Mouse (Mus musculus) midbrain, embryonic 10.5 days (tissue): Measurements from ENCODE around the gene Gprc6a. TPM values are rescaled to one million over a fixed set of nuclear protein-coding genes. Genes with fewer than 3 reads are reported as not detected.

Experiments
- polyA plus RNA-seq: library from polyadenylated mRNA; unstranded; fragments of >200 nt; fragmentation: Nextera tagmentation; extraction: Ambion mirVana; gene quantifications from 2 replicates; pipeline ENCODE4 v1.2.1, GENCODE M21; 2016

Gprc6a gene
- polyA plus RNA-seq, 1 experiment from 2014 or later, result not detected

Other genes with a start within 250 kb of the Gprc6a start
- not detected in 2 replicates for gene Gm49339, start 150.8 kb downstream of the Gprc6a start, polyA plus RNA-seq
- 0.34 TPM in 1 of 2 replicates, not detected in the other for gene Lilr4b, start 150.8 kb downstream of the Gprc6a start, polyA plus RNA-seq
- gene Lilrb4a, start 140.5 kb downstream of the Gprc6a start, polyA plus RNA-seq, result 0.44 and 0.77 TPM in 2 replicates
- 4.6 and 5.6 TPM in 2 replicates for gene Fam162b, start 40.9 kb downstream of the Gprc6a start, polyA plus RNA-seq
- gene Rfx6, start 46.3 kb upstream of the Gprc6a start, polyA plus RNA-seq, result not detected in 2 replicates